Mouse (Mus musculus) heart, embryonic 12.5 days (tissue): ENCODE results near the gene Smad6. TPM values are rescaled to one million over a fixed set of nuclear protein-coding genes. Genes with fewer than 3 reads are reported as not detected.

Experiments
- ATAC-seq: fragments of 200-750 bp; cut with Nextera tagmentation; 2 replicates; pipeline ENCODE4 v1.8.0; 2017; ENCODE audit warnings: moderate TSS enrichment, moderate library complexity; ENCODE audit not compliant: insufficient number of reproducible peaks, low FRiP score
- H3K27ac ChIP-seq: fragments of 300-500 bp; sonication (generic); 2 replicates; pipeline ENCODE4 v1.5.1; 2016; ENCODE audit warnings: mild to moderate bottlenecking, moderate library complexity; ENCODE audit not compliant: poor library complexity, severe bottlenecking
- H3K27me3 ChIP-seq: fragments of 300-500 bp; sonication (generic); replicated peaks from 2 replicates; pipeline ENCODE4 v1.6.1; 2016; ENCODE audit warnings: mild to moderate bottlenecking, moderate library complexity
- H3K36me3 ChIP-seq: fragments of 300-500 bp; sonication (generic); 2 replicates; pipeline ENCODE4 v1.6.1; 2016; ENCODE audit warnings: mild to moderate bottlenecking, moderate library complexity
- H3K4me1 ChIP-seq: fragments of 300-500 bp; sonication (generic); replicated peaks from 2 replicates; pipeline ENCODE4 v1.6.1; 2016; ENCODE audit warnings: mild to moderate bottlenecking
- H3K4me2 ChIP-seq: fragments of 300-500 bp; sonication (generic); 2 replicates; pipeline ENCODE4 v1.6.1; 2016; ENCODE audit warnings: mild to moderate bottlenecking, moderate library complexity
- H3K4me3 ChIP-seq: fragments of 300-500 bp; sonication (generic); 2 replicates; pipeline ENCODE4 v1.5.1; 2016; ENCODE audit warnings: mild to moderate bottlenecking
- H3K9ac ChIP-seq: fragments of 300-500 bp; sonication (generic); 2 replicates; pipeline ENCODE4 v1.6.1; 2016; ENCODE audit warnings: mild to moderate bottlenecking, moderate library complexity
- H3K9me3 ChIP-seq: fragments of 300-500 bp; sonication (generic); replicated peaks from 2 replicates; pipeline ENCODE4 v1.6.1; 2016; ENCODE audit warnings: mild to moderate bottlenecking, moderate library complexity
- WGBS: fragments of 180-500 bp; shearing (Covaris S2); methylation state at CpG from one replicate; pipeline ENCODE4 v1.1.7; 2016; 5-methylcytosine and 5-hydroxymethylcytosine counted together
- polyA plus RNA-seq: library from polyadenylated mRNA; unstranded; fragments of >200 nt; fragmentation: Nextera tagmentation; extraction: Ambion mirVana; gene quantifications from 2 replicates; pipeline ENCODE4 v1.2.1, GENCODE M21; 2016

Smad6 gene
- polyA plus RNA-seq, 1 experiment from 2014 or later, result 56.2 TPM

GRCm38 (mm10) chr9:63958337-63959030 lies 63.4 kb downstream of the Smad6 start:
- peaks cover 8% of the 10 kb centered on the region for H3K36me3 ChIP-seq
- H3K27me3 ChIP-seq, result no peaks in the 10 kb centered on the region
- H3K27ac ChIP-seq, result peak overlapping the region; percentile 89
- H3K9ac ChIP-seq, result peak overlapping the region; percentile 33
- H3K4me2 ChIP-seq, result peak overlapping the region; percentile 48
- WGBS, result 15% methylated on average over 15 of the region's 15 CpGs
- ATAC-seq, result peak; percentile 41
- peaks cover 98% of the 10 kb centered on the region for H3K4me1 ChIP-seq
- H3K4me3 ChIP-seq, result no peak overlapping the region
- no peaks in the 10 kb centered on the region for H3K9me3 ChIP-seq

DNA sequence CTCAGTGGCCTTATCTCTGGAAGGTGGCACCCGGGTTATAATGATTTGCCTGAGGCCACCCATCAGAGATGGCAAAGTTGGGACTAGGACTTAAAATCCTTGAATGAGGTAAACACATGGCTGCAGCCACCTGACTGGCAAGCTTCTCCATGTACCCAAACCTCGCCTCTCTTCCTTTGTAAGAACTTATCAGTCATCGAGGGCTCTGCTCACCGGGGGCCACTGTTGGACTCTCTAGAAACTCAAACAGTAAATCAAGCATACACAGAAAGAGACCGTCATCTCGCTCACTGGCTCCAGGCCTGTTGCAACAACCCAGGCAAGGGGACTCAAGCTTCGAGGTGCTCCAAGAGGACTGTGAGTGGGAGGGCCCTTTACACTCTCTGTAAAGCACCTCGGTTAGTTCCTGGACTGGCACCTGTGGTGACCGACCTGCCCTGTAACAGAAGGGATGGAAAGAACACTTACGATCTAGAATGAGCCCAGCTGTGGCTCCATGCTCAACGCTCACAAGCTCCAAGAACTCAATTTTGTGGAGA lies 64.1 kb downstream of the Smad6 start:
- Histone ChIP-seq H3K9me3 (no peaks in the 10 kb centered on the region), H3K4me3 (no peak overlapping the region), H3K9ac (peak overlapping the region; percentile 33), H3K4me1 (peaks cover 96% of the 10 kb centered on the region), H3K27me3 (no peaks in the 10 kb centered on the region), H3K4me2 (peak overlapping the region; percentile 48), H3K36me3 (peaks cover 12% of the 10 kb centered on the region), H3K27ac (peak overlapping the region; percentile 89)
- WGBS, result 46% methylated on average over 11 of the region's 11 CpGs
- ATAC-seq, result no peak

- H3K4me1 ChIP-seq, result peaks cover 97% of the 10 kb centered on the region
- H3K4me3 ChIP-seq, result no peak overlapping the region
- no peaks in the 10 kb centered on the region for H3K9me3 ChIP-seq
- H3K4me2 ChIP-seq, result no peak overlapping the region
- H3K27ac ChIP-seq, result peak overlapping the region; percentile 89
- no peaks in the 10 kb centered on the region for H3K27me3 ChIP-seq
- H3K36me3 ChIP-seq, result peaks cover 28% of the 10 kb centered on the region
- ATAC-seq, result no peak
- WGBS, result 43% methylated on average over 9 of the region's 9 CpGs
- peak overlapping the region; percentile 48; the same call in 1 of the 2 replicates for H3K9ac ChIP-seq
Measured at GRCm38 (mm10) chr9:63956052-63956451, 65.8 kb downstream of the Smad6 start.

DNA sequence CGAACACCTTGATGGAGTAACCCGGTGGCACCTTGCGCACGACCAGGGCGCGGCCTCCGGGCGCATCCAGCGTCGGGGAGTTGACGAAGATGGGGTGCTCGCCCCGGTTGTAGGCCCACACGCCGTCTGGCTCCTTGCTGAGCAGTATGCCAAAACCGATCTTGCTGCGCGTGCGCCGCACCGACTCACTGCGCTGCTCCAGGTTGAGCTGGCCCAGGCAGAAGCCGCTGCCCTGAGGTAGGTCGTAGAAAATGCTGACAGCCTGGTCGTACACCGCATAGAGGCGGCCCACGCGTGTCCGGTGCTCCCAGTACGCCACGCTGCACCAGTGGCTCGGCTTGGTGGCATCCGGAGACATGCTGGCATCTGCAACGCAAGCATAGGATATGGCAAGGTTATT lies 68.2 kb downstream of the Smad6 start:
- peak overlapping the region; percentile 60 for H3K27ac ChIP-seq
- no peak overlapping the region for H3K4me2 ChIP-seq
- peak overlapping the region; percentile 38; the same call in 1 of the 2 replicates for H3K9ac ChIP-seq
- H3K4me3 ChIP-seq, result no peak overlapping the region
- peaks cover 95% of the 10 kb centered on the region for H3K4me1 ChIP-seq
- no peaks in the 10 kb centered on the region for H3K9me3 ChIP-seq
- peaks cover 33% of the 10 kb centered on the region for H3K36me3 ChIP-seq
- no peak for ATAC-seq
- 71% methylated on average over 35 of the region's 35 CpGs for WGBS
- no peaks in the 10 kb centered on the region for H3K27me3 ChIP-seq

GRCm38 (mm10) chr9:63952591-63952990 lies 69.3 kb downstream of the Smad6 start:
- peak overlapping the region; percentile 60 for H3K27ac ChIP-seq
- peak overlapping the region; percentile 52 for H3K9ac ChIP-seq
- no peak overlapping the region for H3K4me2 ChIP-seq
- no peaks in the 10 kb centered on the region for H3K9me3 ChIP-seq
- WGBS, result 50% methylated on average over 2 of the region's 2 CpGs
- no peak for ATAC-seq
- H3K4me3 ChIP-seq, result no peak overlapping the region
- H3K36me3 ChIP-seq, result peaks cover 33% of the 10 kb centered on the region
- H3K4me1 ChIP-seq, result peaks cover 94% of the 10 kb centered on the region
- no peaks in the 10 kb centered on the region for H3K27me3 ChIP-seq

- peak overlapping the region; percentile 68 for H3K27ac ChIP-seq
Measured at GRCm38 (mm10) chr9:63950357-63950756, 71.5 kb downstream of the Smad6 start.

GRCm38 (mm10) chr9:63949393-63949792 lies 72.5 kb downstream of the Smad6 start:
- WGBS, result 55% methylated on average over 4 of the region's 4 CpGs
- no peaks in the 10 kb centered on the region for H3K9me3 ChIP-seq
- H3K9ac ChIP-seq, result no peak overlapping the region
- ATAC-seq, result no peak
- peaks cover 32% of the 10 kb centered on the region for H3K36me3 ChIP-seq
- peak overlapping the region; percentile 68; the same call in 1 of the 2 replicates for H3K27ac ChIP-seq
- no peak overlapping the region for H3K4me3 ChIP-seq
- H3K4me2 ChIP-seq, result no peak overlapping the region
- H3K27me3 ChIP-seq, result no peaks in the 10 kb centered on the region
- H3K4me1 ChIP-seq, result peaks cover 77% of the 10 kb centered on the region

More at GRCm38 (mm10) chr9:63950357-63950756, 71.5 kb downstream of the Smad6 start:
- Histone ChIP-seq H3K36me3 (peaks cover 33% of the 10 kb centered on the region), H3K4me1 (peaks cover 81% of the 10 kb centered on the region), H3K9me3 (no peaks in the 10 kb centered on the region), H3K27me3 (no peaks in the 10 kb centered on the region), H3K9ac (no peak overlapping the region), H3K4me3 (no peak overlapping the region), H3K4me2 (no peak overlapping the region)
- ATAC-seq, result no peak
- 26% methylated on average over 4 of the region's 4 CpGs for WGBS

GRCm38 (mm10) chr9:63942608-63942982 lies 79.3 kb downstream of the Smad6 start:
- Histone ChIP-seq H3K4me2 (no peak overlapping the region), H3K27ac (peak overlapping the region; percentile 88), H3K9ac (no peak overlapping the region; the same call in 1 of the 2 replicates), H3K27me3 (no peaks in the 10 kb centered on the region), H3K36me3 (no peaks in the 10 kb centered on the region), H3K4me3 (no peak overlapping the region), H3K4me1 (peaks cover 51% of the 10 kb centered on the region), H3K9me3 (no peaks in the 10 kb centered on the region)
- 13% methylated on average over 2 of the region's 2 CpGs for WGBS
- ATAC-seq, result peak; percentile 42

- no peak overlapping the region for H3K4me2 ChIP-seq
Measured at GRCm38 (mm10) chr9:63941747-63942607, 79.9 kb downstream of the Smad6 start.

GRCm38 (mm10) chr9:63936256-63936655 lies 85.6 kb downstream of the Smad6 start:
- 0 out of 2 replicates have a peak overlapping the region, but pooled peaks have one; percentile 74 for H3K27ac ChIP-seq
- H3K4me2 ChIP-seq, result no peak overlapping the region
- no peaks in the 10 kb centered on the region for H3K27me3 ChIP-seq
- ATAC-seq, result no peak
- H3K9ac ChIP-seq, result no peak overlapping the region
- 61% methylated on average over 5 of the region's 5 CpGs for WGBS
- H3K9me3 ChIP-seq, result no peaks in the 10 kb centered on the region
- no peaks in the 10 kb centered on the region for H3K36me3 ChIP-seq
- H3K4me1 ChIP-seq, result peaks cover 57% of the 10 kb centered on the region
- H3K4me3 ChIP-seq, result no peak overlapping the region

More at GRCm38 (mm10) chr9:63941747-63942607, 79.9 kb downstream of the Smad6 start:
- Histone ChIP-seq H3K27ac (peak overlapping the region; percentile 88), H3K27me3 (no peaks in the 10 kb centered on the region), H3K4me1 (peaks cover 52% of the 10 kb centered on the region), H3K9me3 (no peaks in the 10 kb centered on the region), H3K36me3 (no peaks in the 10 kb centered on the region), H3K9ac (peak overlapping the region; percentile 51; the same call in 1 of the 2 replicates), H3K4me3 (no peak overlapping the region)
- WGBS, result 28% methylated on average over 12 of the region's 12 CpGs
- peak; percentile 85 for ATAC-seq

- H3K27ac ChIP-seq, result peak overlapping the region; percentile 47; the same call in 1 of the 2 replicates
- H3K4me3 ChIP-seq, result no peak overlapping the region
- H3K9ac ChIP-seq, result no peak overlapping the region
- ATAC-seq, result no peak
- WGBS, result 33% methylated on average over 5 of the region's 5 CpGs
- H3K36me3 ChIP-seq, result no peaks in the 10 kb centered on the region
- peaks cover 71% of the 10 kb centered on the region for H3K4me1 ChIP-seq
- no peaks in the 10 kb centered on the region for H3K27me3 ChIP-seq
- no peak overlapping the region for H3K4me2 ChIP-seq
- H3K9me3 ChIP-seq, result no peaks in the 10 kb centered on the region
Measured at GRCm38 (mm10) chr9:63933068-63933467, 88.8 kb downstream of the Smad6 start.
